Mouse (Mus musculus): ENCODE results near the gene Dscam.

GRCm38 (mm10) chr16:96910405-96911164 is 260.0 kb downstream of the Dscam start:
- no peak for TF ChIP-seq CTCF (IDR thresholded peaks at IDR 0.05; ENCODE audit: low read depth, low read length)
- TF ChIP-seq EP300 (IDR thresholded peaks at IDR 0.05; ENCODE audit: insufficient read depth, low read depth, low read length): no peak
- no peak for TF ChIP-seq POLR2A (IDR thresholded peaks at IDR 0.05; ENCODE audit: insufficient read depth, low read length)
